8 mouse cellular contexts compared by ENCODE assay signal in genomic region chr2:93333241-93333816, GRCm38 (mm10). TPM values are rescaled to one million over a fixed set of nuclear protein-coding genes. Genes with fewer than 3 reads are reported as not detected.
DNase-seq lines count a peak whose midpoint lies in the region; ATAC-seq and TF ChIP-seq lines count a peak whose summit lies in the region.

No protein-coding gene starts in this region.

- H3K4me3 ChIP-seq in hindbrain, embryonic 15.5 days, result peak overlapping the region; percentile 80
- H3K4me3 ChIP-seq in left cerebral cortex, adult 2 months, result peak overlapping the region; percentile 63

- peak overlapping the region; percentile 69 for H3K9ac ChIP-seq in hindbrain, embryonic 15.5 days

- 2% methylated on average over 29 of the region's 29 CpGs for WGBS in hindbrain, embryonic 15.5 days

- H3K27ac ChIP-seq in hindbrain, embryonic 15.5 days (replicated peaks), result peak overlapping the region; percentile 79
- no peak overlapping the region for H3K27ac ChIP-seq in left cerebral cortex, adult 2 months

- intact Hi-C loops in left cerebral cortex, adult 2 months (cut with DNase I), result loop anchor here (1.0 to 5.0 kb wide), 2 partner anchors 84 to 106 kb away; no protein-coding TSS in a partner anchor

- H3K4me1 ChIP-seq in hindbrain, embryonic 15.5 days (replicated peaks), result peaks cover 39% of the 10 kb centered on the region

- no peaks in the 10 kb centered on the region for H3K27me3 ChIP-seq in hindbrain, embryonic 15.5 days

- peak; percentile 79 for ATAC-seq in hindbrain, embryonic 15.5 days (ENCODE audit: low FRiP score, low read depth)
- ATAC-seq in megakaryocyte, adult 5-6 weeks (ENCODE audit: poor library complexity, severe bottlenecking), result peak; percentile 61

- H3K36me3 ChIP-seq in hindbrain, embryonic 15.5 days, result no peaks in the 10 kb centered on the region

- H3K4me2 ChIP-seq in hindbrain, embryonic 15.5 days, result peak overlapping the region; percentile 96

- no peaks in the 10 kb centered on the region for H3K9me3 ChIP-seq in hindbrain, embryonic 15.5 days

- peak; percentile 94 for TF ChIP-seq CTCF in left cerebral cortex, adult 2 months (IDR thresholded peaks at IDR 0.05)

- peak; percentile 86 for DNase-seq in ZHBTc4 (ENCODE audit: low read depth, low spot score)
- DNase-seq in cerebellum, postnatal 4 days (ENCODE audit: low spot score in 2 of 2), result peak; percentile 92 to 95
- peak; percentile 74 for DNase-seq in gastrocnemius, adult 18-20 months (ENCODE audit: low spot score)
- DNase-seq in left cerebral cortex, adult 2 months (ENCODE audit: extremely low spot score in 1 of 2, low spot score in 2 of 2), result peak; percentile 80 to 84
- DNase-seq in right cerebral cortex, adult 2 months (ENCODE audit: low spot score in 2 of 2), result peak; percentile 77 to 78
- DNase-seq in urinary bladder, postnatal 10 days (ENCODE audit: low spot score), result peak; percentile 61

RNA-seq across cellular contexts. Expression of gene Tspan18, which starts 1.0 kb away (rescaled TPM):
- total RNA-seq in gastrocnemius, adult 18-20 months (2021), result 1 to 10 TPM; 1.1 to 1.6 TPM
- polyA plus RNA-seq in hindbrain, embryonic 15.5 days (2015; fragmentation: Nextera tagmentation; extraction: Ambion mirVana), result 17.9 and 23.5 TPM in 2 replicates
- 1 to 10 TPM; 1.5 to 3.0 TPM for total RNA-seq in left cerebral cortex, adult 2 months (2021)
- total RNA-seq in megakaryocyte, adult 5-6 weeks (2015), result 0.20 TPM in 1 of 2 replicates, not detected in the other
- 0.12 TPM in 1 of 2 replicates, not detected in the other for total RNA-seq in megakaryocyte, adult 5-6 weeks (2017)
